Mouse (Mus musculus) spleen, postnatal 0 days (tissue): ENCODE data around the gene Slc15a1. TPM values are rescaled to one million over a fixed set of nuclear protein-coding genes. Genes with fewer than 3 reads are reported as not detected.

Experiments
- polyA plus RNA-seq: library from polyadenylated mRNA; unstranded; fragments of >200 nt; fragmentation: Nextera tagmentation; extraction: Ambion mirVana; gene quantifications from 2 replicates; pipeline ENCODE4 v1.2.1, GENCODE M21; 2015

Gene Slc15a1
- not detected in 2 replicates for polyA plus RNA-seq

GRCm38 (mm10) chr14:121504781-121505484 is at the start of gene Slc15a1:
TSS of gene Slc15a1 (minus strand) at chr14:121505252.

Other genes starting within 250 kb of the Slc15a1 start
- gene Stk24, start 125.2 kb downstream of the Slc15a1 start, polyA plus RNA-seq: 42.8 and 43.1 TPM in 2 replicates